Mouse (Mus musculus): ENCODE results near the gene Cox17.

DNA sequence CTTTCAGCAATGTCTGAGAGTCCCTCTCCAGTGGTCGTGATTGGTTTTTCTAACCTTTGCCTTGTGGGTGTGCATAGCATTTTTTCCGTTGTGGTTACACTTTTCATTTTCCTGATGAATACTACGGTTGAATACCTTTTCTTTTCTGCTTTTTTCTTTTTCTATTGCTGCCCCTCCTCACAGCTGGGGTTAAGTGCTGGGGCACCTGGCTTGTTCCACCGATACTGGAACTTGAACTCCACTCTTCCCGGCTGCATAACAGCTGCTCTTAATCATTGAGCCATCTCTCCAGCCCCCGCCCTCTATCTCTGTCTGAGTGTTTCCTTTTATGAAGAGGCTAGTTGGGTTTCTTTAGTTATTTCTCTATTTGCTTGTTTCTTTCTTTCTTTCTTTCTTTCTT, 32.3 kb downstream of the Cox17 start:
- TF ChIP-seq CTCF (IDR thresholded peaks at IDR 0.05; ENCODE audit: control insufficient read depth, insufficient read depth, insufficient replicate concordance, low read depth, low read length) (no peak), POLR2A (IDR thresholded peaks at IDR 0.05; ENCODE audit: control insufficient read depth, low read depth, low read length) (no peak)

All from testis, adult 2 months (tissue).